Mouse (Mus musculus) ES-Bruce4 (cell line): ENCODE measurements at regions not wholly inside any gene's neighbourhood (a gene's known extent, or its start where the extent isn't known, plus 50 kb on each side); places are given as distances from the start of the nearest gene placed in this dataset.

Source experiments
- H3K27ac ChIP-seq: 2 replicates; pipeline ENCODE4 v1.5.1; 2012; ENCODE audit warnings: low read length, inconsistent platforms; ENCODE audit not compliant: insufficient read depth
- H3K27me3 ChIP-seq: 2 replicates; pipeline ENCODE4 v1.6.1; 2012; ENCODE audit warnings: mild to moderate bottlenecking, low read length, inconsistent platforms; ENCODE audit not compliant: control insufficient read depth, poor library complexity, insufficient read depth, severe bottlenecking
- H3K36me3 ChIP-seq: 2 replicates; pipeline ENCODE4 v1.6.1; 2012; ENCODE audit warnings: inconsistent platforms, mild to moderate bottlenecking, low read length, moderate library complexity; ENCODE audit not compliant: control insufficient read depth, poor library complexity, insufficient read depth, severe bottlenecking
- H3K4me1 ChIP-seq: one replicate; pipeline ENCODE4 v1.8.1; 2011; ENCODE audit warnings: low read length; ENCODE audit not compliant: control insufficient read depth, insufficient read depth
- H3K4me3 ChIP-seq: 2 replicates; pipeline ENCODE4 v1.5.1; 2011; ENCODE audit warnings: low read depth, mild to moderate bottlenecking, low read length
- H3K9ac ChIP-seq: 2 replicates; pipeline ENCODE4 v1.6.1; 2012; ENCODE audit warnings: low read depth, mild to moderate bottlenecking, inconsistent platforms; ENCODE audit not compliant: poor library complexity, severe bottlenecking
- H3K9me3 ChIP-seq: replicated peaks from 2 replicates; pipeline ENCODE4 v1.6.1; 2012; ENCODE audit warnings: mild to moderate bottlenecking, low read length, inconsistent platforms; ENCODE audit not compliant: control insufficient read depth, poor library complexity, insufficient read depth, severe bottlenecking
- CTCF ChIP-seq: IDR thresholded peaks from one replicate; pipeline ENCODE4 v1.8.1; 2011; ENCODE audit warnings: low read depth, low read length
- EP300 ChIP-seq: IDR thresholded peaks from 2 replicates; pipeline ENCODE4 v1.6.1; 2011; ENCODE audit warnings: low read depth, low read length; ENCODE audit not compliant: insufficient read depth
- POLR2A ChIP-seq: IDR thresholded peaks from one replicate; pipeline ENCODE4 v1.8.1; 2011; ENCODE audit warnings: low read length; ENCODE audit not compliant: insufficient read depth

DNA sequence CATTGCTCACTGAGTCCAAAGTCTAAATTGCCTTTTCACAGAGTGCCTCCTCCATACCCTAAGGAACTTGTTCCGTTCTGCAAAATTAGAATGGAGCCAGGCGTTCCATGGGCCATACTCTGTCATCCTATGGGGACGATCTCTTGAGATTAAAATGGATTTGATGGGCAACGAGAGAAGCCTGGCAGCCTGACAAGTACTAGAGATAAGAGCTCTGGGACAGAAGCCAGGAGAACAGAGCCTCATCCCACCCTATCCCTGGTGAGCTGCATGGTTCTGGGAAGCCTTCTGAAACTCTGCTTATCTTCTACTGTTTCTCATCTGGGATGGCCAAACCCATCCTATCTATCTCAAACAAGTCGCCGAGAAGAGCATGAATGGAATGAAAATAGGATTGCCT, 324.3 kb upstream of the Nrp1 start:
- Histone ChIP-seq H3K9me3 (no peaks in the 10 kb centered on the region), H3K27me3 (no peaks in the 10 kb centered on the region), H3K9ac (no peak overlapping the region), H3K4me1 (no peaks in the 10 kb centered on the region), H3K4me3 (no peak overlapping the region), H3K36me3 (no peaks in the 10 kb centered on the region), H3K27ac (no peak overlapping the region)
- TF ChIP-seq EP300, result no peak
- TF ChIP-seq POLR2A, result no peak
- TF ChIP-seq CTCF, result no peak

DNA sequence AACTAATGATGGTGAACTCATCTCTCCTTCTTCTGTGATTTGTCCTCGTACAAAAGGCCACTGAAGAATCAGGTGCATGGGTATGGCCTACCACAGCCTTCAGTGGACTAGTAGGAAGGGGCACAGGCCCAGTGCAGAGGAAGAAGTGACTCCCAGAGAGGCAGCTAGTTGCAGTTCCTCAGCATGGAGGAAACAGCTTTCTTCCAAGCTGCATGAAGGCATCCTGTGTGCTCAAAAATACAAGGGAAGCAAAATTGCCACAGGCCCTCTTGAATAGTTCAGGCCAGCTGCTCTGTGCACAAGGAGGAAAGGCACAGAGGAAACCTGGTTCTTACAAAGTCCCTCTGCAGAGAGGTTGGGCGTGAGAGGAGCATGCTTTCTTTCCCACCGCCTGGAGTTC, 322.7 kb upstream of the Nrp1 start:
- Histone ChIP-seq H3K9ac (no peak overlapping the region), H3K27ac (no peak overlapping the region), H3K4me1 (no peaks in the 10 kb centered on the region), H3K4me3 (no peak overlapping the region), H3K27me3 (no peaks in the 10 kb centered on the region), H3K9me3 (no peaks in the 10 kb centered on the region; the same call in 1 of the 2 replicates), H3K36me3 (no peaks in the 10 kb centered on the region)
- TF ChIP-seq EP300, result no peak
- TF ChIP-seq POLR2A, result no peak
- no peak for TF ChIP-seq CTCF

- no peak overlapping the region for H3K9ac ChIP-seq
- H3K36me3 ChIP-seq, result no peaks in the 10 kb centered on the region
- H3K27me3 ChIP-seq, result no peaks in the 10 kb centered on the region
- H3K4me1 ChIP-seq, result no peaks in the 10 kb centered on the region
- no peak for TF ChIP-seq EP300
- H3K9me3 ChIP-seq, result peaks cover 6% of the 10 kb centered on the region
- no peak overlapping the region for H3K4me3 ChIP-seq
- no peak overlapping the region for H3K27ac ChIP-seq
These were observed 318.9 kb upstream of the Nrp1 start for GRCm38 (mm10) chr8:128039341-128040064.

- Histone ChIP-seq H3K9ac (no peak overlapping the region), H3K27ac (peak overlapping the region; percentile 21; the same call in 1 of the 2 replicates), H3K36me3 (no peaks in the 10 kb centered on the region), H3K27me3 (no peaks in the 10 kb centered on the region), H3K4me3 (no peak overlapping the region), H3K4me1 (no peaks in the 10 kb centered on the region), H3K9me3 (peaks cover 6% of the 10 kb centered on the region)
- peak; percentile 96 for TF ChIP-seq EP300
- TF ChIP-seq CTCF, result no peak
These were observed 315.5 kb upstream of the Nrp1 start for GRCm38 (mm10) chr8:128042877-128043276.

- Histone ChIP-seq H3K4me3 (no peak overlapping the region), H3K36me3 (no peaks in the 10 kb centered on the region), H3K27ac (peak overlapping the region; percentile 21; the same call in 1 of the 2 replicates), H3K27me3 (no peaks in the 10 kb centered on the region), H3K4me1 (no peaks in the 10 kb centered on the region), H3K9ac (no peak overlapping the region), H3K9me3 (peaks cover 6% of the 10 kb centered on the region)
- TF ChIP-seq POLR2A, result no peak
These were observed 315.0 kb upstream of the Nrp1 start for GRCm38 (mm10) chr8:128043392-128043791.

- H3K27ac ChIP-seq, result no peak overlapping the region
- H3K4me3 ChIP-seq, result no peak overlapping the region
- H3K9me3 ChIP-seq, result no peaks in the 10 kb centered on the region
- H3K27me3 ChIP-seq, result 0 out of 2 replicates have a peak, but pooled peaks cover 1% of the 10 kb centered on the region
- H3K36me3 ChIP-seq, result no peaks in the 10 kb centered on the region
- H3K4me1 ChIP-seq, result no peaks in the 10 kb centered on the region
- TF ChIP-seq POLR2A (no peak), EP300 (no peak), CTCF (no peak)
- no peak overlapping the region for H3K9ac ChIP-seq
These were observed 302.2 kb upstream of the Nrp1 start for GRCm38 (mm10) chr8:128056251-128056650.
